Mouse (Mus musculus): ENCODE measurements around the gene Cops7b.

DNA sequence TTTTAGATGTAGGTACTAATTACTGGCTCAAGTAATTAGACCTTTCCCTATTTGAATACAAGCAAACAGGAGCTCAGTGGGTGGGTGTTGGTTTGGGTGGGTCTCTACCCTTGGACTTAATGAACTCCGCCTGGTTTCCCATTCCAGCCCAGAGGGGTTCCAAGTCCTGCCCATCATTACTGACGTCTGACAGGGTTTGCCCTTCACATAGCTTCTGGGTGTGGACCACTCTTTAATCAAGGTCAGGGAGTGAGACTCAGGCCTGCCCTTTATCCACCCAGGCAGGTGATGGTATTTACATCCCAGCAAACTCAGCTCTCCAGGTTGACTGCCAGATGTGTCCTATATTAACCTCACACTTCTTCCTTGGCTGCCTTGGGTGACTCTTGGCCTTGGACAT is 64.8 kb downstream of the Cops7b start:
- TF ChIP-seq CTCF (IDR thresholded peaks at IDR 0.05; ENCODE audit: low read depth, low read length) (no peak), POLR2A (IDR thresholded peaks at IDR 0.05; ENCODE audit: extremely low read depth, insufficient read depth, low read length) (no peak)
